Mouse (Mus musculus): ENCODE measurements around the gene Abcc1. TPM values are rescaled to one million over a fixed set of nuclear protein-coding genes. Genes with fewer than 3 reads are reported as not detected.

Abcc1 gene
- polyA plus RNA-seq, 1 experiment from 2014 or later, result 9.8 TPM

GRCm38 (mm10) chr16:14381061-14381665 is 19.8 kb downstream of the Abcc1 start:
- no peak for ATAC-seq (replicated peaks; ENCODE audit: low FRiP score)
- H3K27me3 ChIP-seq (replicated peaks; ENCODE audit: control insufficient read depth, insufficient read depth, low read length), result no peaks in the 10 kb centered on the region
- peaks cover 11% of the 10 kb centered on the region for H3K4me1 ChIP-seq (replicated peaks; ENCODE audit: control insufficient read depth, insufficient read depth, low read length)
- H3K9ac ChIP-seq (ENCODE audit: low read depth, low read length), result no peak overlapping the region
- no peak overlapping the region for H3K4me2 ChIP-seq
- no peaks in the 10 kb centered on the region for H3K9me3 ChIP-seq (ENCODE audit: control insufficient read depth, low read length)
- H3K4me3 ChIP-seq (ENCODE audit: low read depth, low read length), result no peak overlapping the region
- H3K27ac ChIP-seq (ENCODE audit: low read depth, low read length), result no peak overlapping the region
- DNase-seq (ENCODE audit: low spot score), result no peak
- H3K36me3 ChIP-seq (ENCODE audit: control insufficient read depth, insufficient read depth, low read length), result no peaks in the 10 kb centered on the region

DNA sequence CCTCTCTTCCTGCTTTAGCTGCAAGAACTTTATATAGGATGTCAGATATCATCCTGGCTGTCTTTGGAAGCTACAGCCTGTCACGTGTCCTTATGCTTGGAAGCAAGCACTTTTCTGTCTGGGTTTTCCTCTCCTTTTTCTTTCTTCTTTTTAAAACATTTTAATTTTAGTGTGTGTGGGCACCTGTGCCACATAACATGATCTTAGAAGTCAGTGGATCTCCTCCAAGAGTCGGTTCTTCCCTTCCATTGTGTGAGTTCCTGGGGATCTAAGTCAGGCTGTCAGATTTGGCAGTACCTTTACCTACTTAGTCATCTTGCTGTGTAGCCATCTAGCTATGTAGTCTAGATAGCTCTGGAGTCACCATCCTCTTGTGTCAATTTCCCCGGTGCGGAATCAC is 37.9 kb downstream of the Abcc1 start:
- Histone ChIP-seq H3K4me3 (ENCODE audit: low read depth, low read length) (no peak overlapping the region), H3K9ac (ENCODE audit: low read depth, low read length) (no peak overlapping the region), H3K4me1 (replicated peaks; ENCODE audit: control insufficient read depth, insufficient read depth, low read length) (no peaks in the 10 kb centered on the region), H3K27ac (ENCODE audit: low read depth, low read length) (no peak overlapping the region), H3K4me2 (no peak overlapping the region), H3K27me3 (replicated peaks; ENCODE audit: control insufficient read depth, insufficient read depth, low read length) (no peaks in the 10 kb centered on the region), H3K36me3 (ENCODE audit: control insufficient read depth, insufficient read depth, low read length) (0 out of 2 replicates have a peak, but pooled peaks cover 2% of the 10 kb centered on the region), H3K9me3 (ENCODE audit: control insufficient read depth, low read length) (no peaks in the 10 kb centered on the region)
- DNase-seq (ENCODE audit: low spot score), result no peak
- WGBS, result 86% methylated on average over 4 of the region's 4 CpGs
- ATAC-seq (replicated peaks; ENCODE audit: low FRiP score), result no peak

DNA sequence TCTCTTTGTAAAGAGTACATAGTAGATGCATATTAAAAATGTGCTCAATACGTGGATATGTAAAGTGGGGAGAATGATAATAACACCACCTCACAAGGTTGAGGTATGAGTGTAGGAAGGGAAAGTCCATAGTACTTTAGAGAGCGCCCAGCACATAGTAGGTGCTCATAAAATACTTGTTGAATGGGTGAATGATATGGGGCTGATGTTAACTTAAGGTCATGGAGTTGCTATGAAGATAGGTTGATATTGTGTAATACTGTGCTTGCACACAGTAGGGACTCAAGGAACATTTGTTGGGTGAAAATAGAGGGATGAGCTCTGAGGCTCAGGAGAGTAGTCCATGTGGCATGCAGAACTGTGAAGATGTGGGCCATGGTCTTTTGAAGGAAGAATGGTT is 42.1 kb downstream of the Abcc1 start:
- H3K27ac ChIP-seq (ENCODE audit: low read depth, low read length), result no peak overlapping the region
- peaks cover 9% of the 10 kb centered on the region for H3K36me3 ChIP-seq (ENCODE audit: control insufficient read depth, insufficient read depth, low read length)
- H3K4me3 ChIP-seq (ENCODE audit: low read depth, low read length), result no peak overlapping the region
- no peaks in the 10 kb centered on the region for H3K27me3 ChIP-seq (replicated peaks; ENCODE audit: control insufficient read depth, insufficient read depth, low read length)
- 82% methylated on average over 2 of the region's 2 CpGs for WGBS
- no peaks in the 10 kb centered on the region for H3K4me1 ChIP-seq (replicated peaks; ENCODE audit: control insufficient read depth, insufficient read depth, low read length)
- ATAC-seq (replicated peaks; ENCODE audit: low FRiP score) (no peak), DNase-seq (ENCODE audit: low spot score) (no peak)
- no peaks in the 10 kb centered on the region for H3K9me3 ChIP-seq (ENCODE audit: control insufficient read depth, low read length)
- no peak overlapping the region for H3K9ac ChIP-seq (ENCODE audit: low read depth, low read length)
- H3K4me2 ChIP-seq, result no peak overlapping the region

- Histone ChIP-seq H3K9me3 (ENCODE audit: control insufficient read depth, low read length) (no peaks in the 10 kb centered on the region), H3K36me3 (ENCODE audit: control insufficient read depth, insufficient read depth, low read length) (peaks cover 9% of the 10 kb centered on the region), H3K4me1 (replicated peaks; ENCODE audit: control insufficient read depth, insufficient read depth, low read length) (no peaks in the 10 kb centered on the region), H3K4me3 (ENCODE audit: low read depth, low read length) (no peak overlapping the region), H3K27me3 (replicated peaks; ENCODE audit: control insufficient read depth, insufficient read depth, low read length) (no peaks in the 10 kb centered on the region), H3K4me2 (no peak overlapping the region), H3K9ac (ENCODE audit: low read depth, low read length) (no peak overlapping the region), H3K27ac (ENCODE audit: low read depth, low read length) (no peak overlapping the region)
- ATAC-seq (replicated peaks; ENCODE audit: low FRiP score) (no peak), DNase-seq (ENCODE audit: low spot score) (no peak)
- 89% methylated on average over 6 of the region's 6 CpGs for WGBS
These were observed 44.3 kb downstream of the Abcc1 start for GRCm38 (mm10) chr16:14405636-14406035.

- Histone ChIP-seq H3K9ac (ENCODE audit: low read depth, low read length) (no peak overlapping the region), H3K27me3 (replicated peaks; ENCODE audit: control insufficient read depth, insufficient read depth, low read length) (no peaks in the 10 kb centered on the region), H3K27ac (ENCODE audit: low read depth, low read length) (no peak overlapping the region), H3K4me1 (replicated peaks; ENCODE audit: control insufficient read depth, insufficient read depth, low read length) (no peaks in the 10 kb centered on the region), H3K4me2 (no peak overlapping the region), H3K9me3 (ENCODE audit: control insufficient read depth, low read length) (no peaks in the 10 kb centered on the region), H3K36me3 (ENCODE audit: control insufficient read depth, insufficient read depth, low read length) (peaks cover 11% of the 10 kb centered on the region), H3K4me3 (ENCODE audit: low read depth, low read length) (no peak overlapping the region)
- WGBS, result 84% methylated on average over 2 of the region's 2 CpGs
- ATAC-seq (replicated peaks; ENCODE audit: low FRiP score) (no peak), DNase-seq (ENCODE audit: low spot score) (no peak)
These were observed 47.8 kb downstream of the Abcc1 start for GRCm38 (mm10) chr16:14409124-14409523.

DNA sequence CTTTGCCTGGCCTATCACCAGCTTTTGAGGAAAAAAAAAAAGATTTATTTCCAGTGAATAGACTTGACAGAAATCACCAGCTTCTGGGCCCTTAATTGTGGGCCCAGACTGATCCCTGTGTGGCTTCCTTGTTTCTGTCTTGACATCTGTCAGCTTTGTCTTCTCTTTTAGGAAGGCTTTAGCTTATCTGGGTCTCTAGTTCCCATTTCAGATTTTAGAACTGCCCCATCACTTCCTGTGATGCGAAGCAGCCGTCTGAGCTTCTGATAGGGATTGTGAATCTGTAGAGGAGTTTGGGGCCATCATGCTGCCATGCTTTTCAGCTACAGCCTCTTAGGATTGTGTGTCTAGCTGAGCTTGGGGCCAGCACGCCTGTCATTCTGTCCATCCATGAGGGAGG is 48.4 kb downstream of the Abcc1 start:
- H3K4me3 ChIP-seq (ENCODE audit: low read depth, low read length), result no peak overlapping the region
- no peak overlapping the region for H3K4me2 ChIP-seq
- ATAC-seq (replicated peaks; ENCODE audit: low FRiP score), result no peak
- 60% methylated on average over 3 of the region's 3 CpGs for WGBS
- H3K27ac ChIP-seq (ENCODE audit: low read depth, low read length), result no peak overlapping the region
- no peak overlapping the region for H3K9ac ChIP-seq (ENCODE audit: low read depth, low read length)
- no peaks in the 10 kb centered on the region for H3K27me3 ChIP-seq (replicated peaks; ENCODE audit: control insufficient read depth, insufficient read depth, low read length)
- no peaks in the 10 kb centered on the region for H3K9me3 ChIP-seq (ENCODE audit: control insufficient read depth, low read length)
- no peaks in the 10 kb centered on the region for H3K4me1 ChIP-seq (replicated peaks; ENCODE audit: control insufficient read depth, insufficient read depth, low read length)
- H3K36me3 ChIP-seq (ENCODE audit: control insufficient read depth, insufficient read depth, low read length), result peaks cover 10% of the 10 kb centered on the region
- DNase-seq (ENCODE audit: low spot score), result no peak

DNA sequence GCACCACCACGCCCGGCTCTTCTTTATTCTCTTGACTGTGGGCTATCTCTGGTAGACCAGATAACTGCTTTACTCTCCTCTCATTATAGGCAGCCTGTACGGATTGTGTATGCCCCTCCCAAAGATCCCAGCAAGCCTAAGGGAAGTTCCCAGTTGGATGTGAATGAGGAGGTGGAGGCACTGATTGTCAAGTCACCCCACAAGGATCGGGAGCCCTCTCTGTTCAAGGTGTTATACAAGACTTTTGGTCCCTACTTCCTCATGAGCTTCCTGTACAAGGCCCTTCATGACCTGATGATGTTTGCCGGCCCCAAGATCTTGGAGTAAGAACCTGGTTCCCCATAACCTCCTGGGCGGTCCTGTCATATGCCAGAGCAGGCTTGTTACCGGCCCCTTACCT is 49.3 kb downstream of the Abcc1 start:
- Histone ChIP-seq H3K36me3 (ENCODE audit: control insufficient read depth, insufficient read depth, low read length) (peaks cover 4% of the 10 kb centered on the region; the same call in 1 of the 2 replicates), H3K9me3 (ENCODE audit: control insufficient read depth, low read length) (no peaks in the 10 kb centered on the region), H3K27me3 (replicated peaks; ENCODE audit: control insufficient read depth, insufficient read depth, low read length) (no peaks in the 10 kb centered on the region), H3K27ac (ENCODE audit: low read depth, low read length) (no peak overlapping the region), H3K9ac (ENCODE audit: low read depth, low read length) (no peak overlapping the region), H3K4me1 (replicated peaks; ENCODE audit: control insufficient read depth, insufficient read depth, low read length) (no peaks in the 10 kb centered on the region), H3K4me2 (no peak overlapping the region), H3K4me3 (ENCODE audit: low read depth, low read length) (no peak overlapping the region)
- DNase-seq (ENCODE audit: low spot score), result no peak
- no peak for ATAC-seq (replicated peaks; ENCODE audit: low FRiP score)
- 85% methylated on average over 7 of the region's 7 CpGs for WGBS

DNA sequence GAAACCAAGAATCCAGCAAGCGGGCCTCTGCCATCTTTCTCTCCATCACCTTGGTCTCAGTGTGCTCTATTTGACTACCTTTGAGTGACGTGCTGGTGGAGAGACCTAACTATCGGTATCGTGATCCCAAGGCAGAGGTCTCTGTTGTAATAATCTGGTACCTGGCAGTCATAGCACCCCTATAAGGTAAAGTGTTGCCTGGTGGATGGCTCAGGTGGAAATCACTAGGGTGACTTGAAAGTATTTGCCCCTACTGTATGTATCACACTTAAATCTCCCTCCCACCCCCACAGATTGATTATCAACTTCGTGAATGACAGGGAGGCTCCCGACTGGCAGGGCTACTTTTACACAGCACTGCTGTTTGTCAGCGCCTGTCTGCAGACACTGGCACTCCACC is 49.8 kb downstream of the Abcc1 start:
- H3K9ac ChIP-seq (ENCODE audit: low read depth, low read length), result no peak overlapping the region
- H3K27me3 ChIP-seq (replicated peaks; ENCODE audit: control insufficient read depth, insufficient read depth, low read length), result no peaks in the 10 kb centered on the region
- no peak for ATAC-seq (replicated peaks; ENCODE audit: low FRiP score)
- no peaks in the 10 kb centered on the region for H3K4me1 ChIP-seq (replicated peaks; ENCODE audit: control insufficient read depth, insufficient read depth, low read length)
- no peak for DNase-seq (ENCODE audit: low spot score)
- 91% methylated on average over 7 of the region's 7 CpGs for WGBS
- H3K27ac ChIP-seq (ENCODE audit: low read depth, low read length), result no peak overlapping the region
- peaks cover 4% of the 10 kb centered on the region; the same call in 1 of the 2 replicates for H3K36me3 ChIP-seq (ENCODE audit: control insufficient read depth, insufficient read depth, low read length)
- no peaks in the 10 kb centered on the region for H3K9me3 ChIP-seq (ENCODE audit: control insufficient read depth, low read length)
- no peak overlapping the region for H3K4me2 ChIP-seq
- H3K4me3 ChIP-seq (ENCODE audit: low read depth, low read length), result no peak overlapping the region

- Histone ChIP-seq H3K9ac (ENCODE audit: low read depth, low read length) (no peak overlapping the region), H3K27ac (ENCODE audit: low read depth, low read length) (no peak overlapping the region), H3K36me3 (ENCODE audit: control insufficient read depth, insufficient read depth, low read length) (peaks cover 2% of the 10 kb centered on the region; the same call in 1 of the 2 replicates), H3K4me2 (no peak overlapping the region), H3K27me3 (replicated peaks; ENCODE audit: control insufficient read depth, insufficient read depth, low read length) (no peaks in the 10 kb centered on the region), H3K4me1 (replicated peaks; ENCODE audit: control insufficient read depth, insufficient read depth, low read length) (no peaks in the 10 kb centered on the region), H3K9me3 (ENCODE audit: control insufficient read depth, low read length) (no peaks in the 10 kb centered on the region), H3K4me3 (ENCODE audit: low read depth, low read length) (no peak overlapping the region)
- 93% methylated on average over 5 of the region's 5 CpGs for WGBS
- no peak for DNase-seq (ENCODE audit: low spot score)
- ATAC-seq (replicated peaks; ENCODE audit: low FRiP score), result no peak
These were observed 51.2 kb downstream of the Abcc1 start for GRCm38 (mm10) chr16:14412551-14412950.
